Mouse (Mus musculus) E14TG2a.4 (cell line): ENCODE measurements at regions not wholly inside any gene's neighbourhood (a gene's known extent, or its start where the extent isn't known, plus 50 kb on each side); places are given as distances from the start of the nearest gene placed in this dataset.

Experiments used
- CTCF ChIP-seq: conservative IDR thresholded peaks from 2 replicates; pipeline ENCODE4 v1.5.1; 2014; ENCODE audit warnings: low read length
- NANOG ChIP-seq: IDR thresholded peaks from 2 replicates; pipeline ENCODE4 v1.6.1; 2014; ENCODE audit warnings: borderline replicate concordance, low read length, mixed read lengths
- POU5F1 ChIP-seq: IDR thresholded peaks from 2 replicates; pipeline ENCODE4 v1.6.1; 2014; ENCODE audit warnings: low read length, borderline replicate concordance

DNA sequence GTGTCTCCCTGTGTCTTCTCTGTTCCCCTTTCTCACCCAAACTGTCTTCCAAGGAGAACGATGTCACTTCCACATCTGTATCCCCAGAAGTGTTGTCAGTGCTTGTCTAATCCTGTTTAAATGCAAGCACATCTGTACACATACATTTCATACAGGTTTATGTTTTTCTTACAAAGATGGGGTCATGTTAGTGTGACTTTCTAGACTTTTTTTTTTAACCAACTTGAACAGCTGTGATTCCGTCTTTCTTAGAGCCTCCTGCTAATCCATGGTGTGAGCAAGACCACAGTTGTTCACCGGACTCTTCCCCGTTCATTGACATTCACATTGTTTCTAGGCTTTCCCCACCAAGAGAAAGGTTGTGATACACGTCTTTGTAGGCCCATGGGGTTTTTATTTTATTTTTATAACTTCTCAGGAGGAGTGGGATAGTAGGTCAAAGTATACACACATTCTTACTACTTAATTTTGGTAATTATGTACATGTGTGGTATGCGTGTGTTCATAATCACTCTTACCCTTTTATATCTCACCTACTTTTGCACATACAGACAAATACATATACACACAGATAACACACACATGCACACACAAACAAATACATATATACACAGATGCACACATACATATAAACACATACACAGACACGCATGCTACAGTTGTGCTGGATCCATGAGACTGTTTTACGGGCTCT lies 100.6 kb upstream of the Cpm start:
- no peak for TF ChIP-seq CTCF
- TF ChIP-seq NANOG, result no peak
- no peak for TF ChIP-seq POU5F1
